8 mouse cellular contexts compared by ENCODE assay signal in genomic region chr3:100702875-100703846, GRCm38 (mm10). TPM values are rescaled to one million over a fixed set of nuclear protein-coding genes. Genes with fewer than 3 reads are reported as not detected.
DNase-seq lines count a peak whose midpoint lies in the region; ATAC-seq and TF ChIP-seq lines count a peak whose summit lies in the region.

No protein-coding gene starts in this region.

- no peaks in the 10 kb centered on the region for H3K36me3 ChIP-seq in forebrain, embryonic 13.5 days (ENCODE audit: poor library complexity, severe bottlenecking)
- no peaks in the 10 kb centered on the region for H3K36me3 ChIP-seq in forebrain, embryonic 11.5 days (ENCODE audit: control insufficient read depth, insufficient read depth, low read length)
- no peaks in the 10 kb centered on the region for H3K36me3 ChIP-seq in embryonic facial prominence, embryonic 15.5 days
- no peaks in the 10 kb centered on the region for H3K36me3 ChIP-seq in stomach, postnatal 0 days (ENCODE audit: control insufficient read depth, insufficient read depth, low read length)

- H3K4me1 ChIP-seq in forebrain, embryonic 13.5 days = peaks cover 18% of the 10 kb centered on the region
- no peaks in the 10 kb centered on the region for H3K4me1 ChIP-seq in forebrain, embryonic 11.5 days (replicated peaks; ENCODE audit: control insufficient read depth, insufficient read depth, low read length)
- H3K4me1 ChIP-seq in embryonic facial prominence, embryonic 15.5 days = peaks cover 15% of the 10 kb centered on the region
- H3K4me1 ChIP-seq in stomach, postnatal 0 days (replicated peaks; ENCODE audit: control insufficient read depth, insufficient read depth) = no peaks in the 10 kb centered on the region; the same call in 1 of the 2 replicates

- H3K27me3 ChIP-seq in forebrain, embryonic 13.5 days = no peaks in the 10 kb centered on the region
- H3K27me3 ChIP-seq in forebrain, embryonic 11.5 days (ENCODE audit: control insufficient read depth, insufficient read depth, low read length) = no peaks in the 10 kb centered on the region
- no peaks in the 10 kb centered on the region for H3K27me3 ChIP-seq in embryonic facial prominence, embryonic 15.5 days
- no peaks in the 10 kb centered on the region for H3K27me3 ChIP-seq in stomach, postnatal 0 days (ENCODE audit: control insufficient read depth, insufficient read depth, low read length)

- no peak overlapping the region for H3K9ac ChIP-seq in forebrain, embryonic 13.5 days
- H3K9ac ChIP-seq in forebrain, embryonic 11.5 days (ENCODE audit: low read length) = no peak overlapping the region
- no peak overlapping the region for H3K9ac ChIP-seq in embryonic facial prominence, embryonic 15.5 days
- H3K9ac ChIP-seq in stomach, postnatal 0 days (ENCODE audit: low read length) = no peak overlapping the region

- no peak for TF ChIP-seq EP300 in stomach, postnatal 0 days (optimal IDR thresholded peaks at IDR 0.05)

- H3K27ac ChIP-seq in forebrain, embryonic 13.5 days = no peak overlapping the region
- H3K27ac ChIP-seq in forebrain, embryonic 11.5 days (ENCODE audit: low read depth, low read length) = no peak overlapping the region
- H3K27ac ChIP-seq in embryonic facial prominence, embryonic 15.5 days (replicated peaks) = peak overlapping the region; percentile 30
- H3K27ac ChIP-seq in stomach, postnatal 0 days (replicated peaks) = peak overlapping the region; percentile 19; the same call in 1 of the 2 replicates

- H3K9me3 ChIP-seq in forebrain, embryonic 13.5 days (replicated peaks) = no peaks in the 10 kb centered on the region
- H3K9me3 ChIP-seq in forebrain, embryonic 11.5 days (ENCODE audit: control insufficient read depth, low read length) = no peaks in the 10 kb centered on the region
- H3K9me3 ChIP-seq in embryonic facial prominence, embryonic 15.5 days (replicated peaks) = no peaks in the 10 kb centered on the region
- H3K9me3 ChIP-seq in stomach, postnatal 0 days (ENCODE audit: control insufficient read depth, low read length) = no peaks in the 10 kb centered on the region

- TF ChIP-seq CTCF in stomach, postnatal 0 days (IDR thresholded peaks at IDR 0.05; ENCODE audit: low read depth) = no peak

- 22% methylated on average over 15 of the region's 15 CpGs for WGBS in forebrain, embryonic 13.5 days
- 70% methylated on average over 15 of the region's 15 CpGs for WGBS in forebrain, embryonic 11.5 days
- WGBS in embryonic facial prominence, embryonic 15.5 days = 26% methylated on average over 15 of the region's 15 CpGs
- 17% methylated on average over 15 of the region's 15 CpGs for whole genome bisulfite sequencing in stomach, postnatal 0 days

- no peak overlapping the region; the same call in 1 of the 2 replicates for H3K4me2 ChIP-seq in forebrain, embryonic 13.5 days
- no peak overlapping the region for H3K4me2 ChIP-seq in forebrain, embryonic 11.5 days (ENCODE audit: low read depth, low read length, severe bottlenecking)
- H3K4me2 ChIP-seq in embryonic facial prominence, embryonic 15.5 days (replicated peaks) = no peak overlapping the region
- no peak overlapping the region for H3K4me2 ChIP-seq in stomach, postnatal 0 days (replicated peaks; ENCODE audit: low read depth)

- DNase-seq in forebrain, embryonic 11.5 days (ENCODE audit: low spot score) = no peak
- peak; percentile 14 for DNase-seq in 3T3-L1 (ENCODE audit: low read depth, low spot score)
- peak; percentile 71 for DNase-seq in kidney, postnatal 14 days
- no peak for DNase-seq in stomach, postnatal 0 days (ENCODE audit: low spot score)
- no peak for DNase-seq in layer of hippocampus, postnatal 25 days (ENCODE audit: extremely low spot score in 1 of 2, low spot score in 1 of 2)
- DNase-seq in thymus, adult 18-20 months = no peak

- no peak overlapping the region for H3K4me3 ChIP-seq in forebrain, embryonic 13.5 days
- no peak overlapping the region for H3K4me3 ChIP-seq in forebrain, embryonic 11.5 days (ENCODE audit: low read depth, low read length)
- no peak overlapping the region for H3K4me3 ChIP-seq in embryonic facial prominence, embryonic 15.5 days (replicated peaks)
- no peak overlapping the region for H3K4me3 ChIP-seq in stomach, postnatal 0 days (ENCODE audit: low read depth, low read length)

- peak; percentile 73; the same call in 1 of the 2 replicates for ATAC-seq in forebrain, embryonic 13.5 days
- no peak for ATAC-seq in forebrain, embryonic 11.5 days (replicated peaks; ENCODE audit: low FRiP score)
- ATAC-seq in embryonic facial prominence, embryonic 15.5 days (ENCODE audit: insufficient number of reproducible peaks, low FRiP score, low TSS enrichment, low read depth) = no peak; the same call in 1 of the 2 replicates
- peak; percentile 41 for ATAC-seq in stomach, postnatal 0 days (ENCODE audit: low FRiP score, low TSS enrichment)

RNA-seq across cellular contexts. Expression of gene Man1a2, which starts 17.9 kb away (rescaled TPM):
- 31.0 and 35.4 TPM in 2 replicates for polyA plus RNA-seq in forebrain, embryonic 13.5 days (2015; fragmentation: Nextera tagmentation; extraction: Ambion mirVana)
- polyA plus RNA-seq in forebrain, embryonic 11.5 days (2014; fragmentation: Nextera tagmentation; extraction: Ambion mirVana) = 61.4 and 65.1 TPM in 2 replicates
- polyA plus RNA-seq in embryonic facial prominence, embryonic 15.5 days (2015; fragmentation: Nextera tagmentation; extraction: Ambion mirVana) = 75.5 and 78.2 TPM in 2 replicates
- polyA plus RNA-seq in stomach, postnatal 0 days (2015; fragmentation: Nextera tagmentation; extraction: Ambion mirVana) = 52.6 and 68.7 TPM in 2 replicates
- total RNA-seq in layer of hippocampus, postnatal 25 days (2021) = 100 to 1,000 TPM; 122 to 141 TPM

Comparison
In these comparisons a context has a peak if more than half of its experiments do, and no peak if none do; other contexts are left out.
1. ATAC-seq: peak in forebrain, embryonic 13.5 days (single experiment) and stomach, postnatal 0 days (single experiment); none in forebrain, embryonic 11.5 days (single experiment) and embryonic facial prominence, embryonic 15.5 days (single experiment).
2. H3K27ac ChIP-seq: peak in embryonic facial prominence, embryonic 15.5 days (single experiment) and stomach, postnatal 0 days (single experiment); none in forebrain, embryonic 13.5 days (single experiment) and forebrain, embryonic 11.5 days (single experiment).
3. DNase-seq: peak in 3T3-L1 (single experiment) and kidney, postnatal 14 days (single experiment); none in forebrain, embryonic 11.5 days (single experiment), stomach, postnatal 0 days (single experiment), layer of hippocampus, postnatal 25 days (0 of 2) and thymus, adult 18-20 months (0 of 2).